Mouse (Mus musculus) cerebellum, adult 18-20 months (tissue): ENCODE measurements around the gene Ldb2.
A peak's percentile ranks its signal among the peaks of the same experiment; 100 is the strongest.

Source experiments
- DNase-seq, 2 experiments: peaks; one replicate each; pipeline ENCODE4 v3.0.0; 2021

Ldb2 gene

DNA sequence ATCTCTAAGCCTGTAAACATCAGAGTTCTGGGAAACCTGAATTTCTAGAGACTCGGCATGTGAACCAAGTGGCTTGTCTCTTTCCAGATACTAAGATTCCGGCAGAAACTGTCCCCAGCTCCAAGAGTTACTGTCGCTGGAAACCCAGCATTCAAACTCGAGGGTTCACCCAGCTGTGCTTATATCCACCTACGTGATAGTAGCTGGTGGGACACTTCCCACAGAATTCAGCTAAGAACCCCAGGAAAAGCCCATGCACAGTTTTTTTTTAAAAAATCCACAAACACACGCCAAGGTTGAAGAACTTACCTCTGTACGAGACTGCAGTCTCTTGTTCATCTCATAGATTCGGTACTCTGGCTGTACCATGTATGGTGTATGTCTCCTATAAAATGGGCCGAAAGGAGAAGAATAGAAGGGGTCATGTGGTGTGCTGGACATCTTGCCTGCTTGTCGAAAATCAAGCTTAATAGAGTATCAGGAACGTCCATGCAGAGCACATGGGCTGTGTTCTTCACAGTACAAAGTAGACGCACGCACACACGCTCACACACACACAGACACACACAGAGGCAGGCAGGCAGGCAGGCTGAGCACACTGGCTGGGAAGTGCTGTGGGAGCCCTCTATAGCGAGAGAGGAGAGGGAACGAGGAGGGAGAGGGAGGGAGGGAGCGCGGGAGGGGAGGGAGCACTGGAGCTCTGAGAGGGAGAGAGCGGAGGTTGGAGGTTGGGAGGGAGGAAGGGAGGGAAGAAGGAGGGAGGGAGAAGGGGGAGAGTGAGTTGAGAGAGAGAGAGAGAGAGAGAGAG lies at the start of gene Ldb2:
Ldb2 (minus strand) TSS at position 628 of the 808 bp plus-strand sequence.
- DNase-seq, result peak; percentile 4

DNA sequence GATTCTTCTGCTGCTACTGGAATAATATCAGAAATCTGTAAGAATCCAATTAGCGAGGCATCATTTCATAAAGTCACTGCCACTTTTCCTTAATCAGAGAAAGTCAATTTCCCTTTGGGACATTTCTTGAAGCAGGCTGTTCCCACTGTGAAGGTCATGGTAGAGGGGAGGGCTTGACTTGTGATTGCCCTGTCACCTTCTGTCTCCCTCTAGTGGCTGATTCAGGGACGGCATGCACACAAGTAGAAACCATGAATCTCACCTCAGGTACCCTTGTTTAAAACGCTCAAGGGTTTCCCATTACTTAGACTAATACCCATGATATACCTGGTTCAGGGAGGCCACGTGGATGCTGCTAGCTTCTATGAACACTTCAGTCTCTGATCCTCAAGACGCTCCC lies 31.8 kb upstream of the Ldb2 start:
- DNase-seq, result peak in 1 of 2 experiments; percentile 3

DNA sequence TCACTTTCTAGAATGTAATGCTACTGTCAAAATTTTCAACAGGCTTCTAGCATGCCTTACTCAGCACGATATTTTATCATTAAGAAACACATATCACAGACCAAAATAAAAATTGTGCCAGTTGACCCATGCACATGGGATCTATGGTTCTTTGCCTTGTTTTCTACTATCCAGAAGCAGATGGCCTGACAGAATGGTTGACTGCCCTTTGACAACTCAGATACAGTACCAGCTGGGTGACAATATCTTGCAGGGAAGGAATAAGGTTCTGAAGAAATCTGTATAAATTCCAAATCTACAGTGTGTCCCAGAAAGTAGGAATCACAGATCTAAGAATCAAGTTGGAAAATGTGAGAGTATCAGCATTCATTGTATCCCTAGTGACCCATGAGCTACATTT lies 16.0 kb upstream of the Ldb2 start:
- no peak for DNase-seq

DNA sequence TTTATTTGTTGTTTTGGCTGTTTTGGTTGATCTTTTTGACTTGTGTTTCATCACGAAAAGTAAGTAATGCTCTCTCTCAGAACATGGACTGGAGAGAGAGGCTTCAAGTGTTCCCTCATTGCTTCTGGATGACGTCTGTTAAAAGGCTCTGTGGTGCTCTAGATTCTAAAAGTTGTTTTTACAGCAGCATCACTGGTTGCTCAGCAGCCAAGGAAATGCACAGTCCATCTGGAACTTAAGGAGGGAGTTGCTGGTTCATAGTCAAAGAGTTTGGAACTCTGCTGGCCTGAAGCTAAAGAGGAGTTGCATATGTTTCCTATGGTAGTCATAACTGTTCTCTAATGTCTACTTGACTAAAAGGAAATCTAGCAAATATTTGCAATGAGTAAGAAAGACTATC lies 6.5 kb upstream of the Ldb2 start:
- DNase-seq, result no peak

DNA sequence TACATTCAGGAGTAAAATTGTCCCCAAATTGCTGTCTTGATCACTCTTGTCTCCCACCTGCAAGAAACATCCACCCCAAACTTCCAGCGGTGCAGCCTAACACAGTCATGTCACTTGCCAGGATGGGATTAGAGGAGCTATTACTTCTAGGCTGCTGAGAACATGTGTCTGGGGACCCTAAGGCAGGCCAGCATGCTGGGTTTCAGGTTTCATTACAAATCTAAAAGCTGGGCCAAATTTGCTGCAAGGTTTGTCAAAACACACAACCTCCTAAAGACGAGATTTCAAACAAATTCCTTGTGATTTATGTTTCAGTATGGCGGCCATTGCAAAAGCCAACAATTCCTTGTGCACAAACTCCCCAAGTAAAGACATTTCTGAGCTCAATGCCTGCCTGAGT lies 1.6 kb upstream of the Ldb2 start:
- DNase-seq, result no peak

DNA sequence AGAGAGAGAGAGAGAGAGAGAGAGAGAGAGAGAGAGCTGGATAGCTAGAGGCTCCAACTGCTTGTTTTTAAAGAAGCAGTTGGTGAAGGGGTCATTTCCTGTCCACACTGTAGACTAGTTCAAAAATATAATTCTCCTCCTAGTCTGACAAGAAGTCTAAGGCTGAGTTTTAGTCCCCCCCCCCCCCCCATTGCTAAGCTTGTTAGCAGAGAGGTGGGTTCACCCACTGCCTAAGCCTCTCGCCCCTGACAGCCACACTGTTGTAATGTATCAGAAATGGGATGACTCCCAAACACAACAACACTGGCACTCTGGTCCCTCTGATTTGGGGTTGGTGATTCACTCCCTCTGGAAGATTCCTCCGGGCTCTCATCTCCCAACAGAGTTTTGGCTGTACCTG lies 381 bp upstream of the Ldb2 start:
- DNase-seq, result no peak

DNA sequence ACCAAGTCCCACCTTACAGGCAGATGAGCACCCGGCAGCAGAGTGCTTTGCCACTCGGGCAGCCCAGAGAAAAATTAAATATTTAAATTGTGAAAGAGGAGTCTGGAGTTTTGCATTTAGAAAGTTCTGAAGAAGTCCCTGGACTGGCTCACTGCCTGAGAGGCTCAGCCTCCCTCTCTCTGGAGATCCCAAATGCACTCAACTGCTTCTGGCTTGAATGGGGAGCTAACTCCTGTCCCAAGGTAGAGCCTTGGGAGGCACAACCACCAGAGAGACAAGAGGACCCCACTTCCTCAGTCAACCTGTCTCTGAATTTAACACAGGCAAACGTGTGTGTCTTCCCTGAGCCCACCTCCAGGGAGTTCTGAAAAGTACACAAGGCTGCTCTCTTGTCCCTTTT lies 987 bp downstream of the Ldb2 start:
- no peak for DNase-seq

DNA sequence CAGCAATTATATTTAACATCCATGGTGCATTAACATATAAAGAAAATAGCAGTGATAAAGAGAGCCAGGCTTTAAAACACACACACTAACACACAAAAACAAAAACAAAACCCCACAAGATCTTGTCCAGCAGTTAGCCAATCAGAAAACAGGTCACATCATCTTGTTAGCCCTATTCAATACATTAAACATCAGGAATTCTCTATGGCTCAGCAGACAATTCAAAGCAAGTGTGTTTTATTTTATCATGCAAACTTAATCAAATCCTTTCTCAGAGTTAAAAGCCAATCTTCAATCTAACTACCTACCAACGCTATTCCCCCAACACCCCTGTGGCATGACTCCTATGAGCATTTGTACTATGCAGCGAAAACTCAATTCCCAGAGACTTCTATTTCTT lies 1.4 kb downstream of the Ldb2 start:
- DNase-seq, result no peak

DNA sequence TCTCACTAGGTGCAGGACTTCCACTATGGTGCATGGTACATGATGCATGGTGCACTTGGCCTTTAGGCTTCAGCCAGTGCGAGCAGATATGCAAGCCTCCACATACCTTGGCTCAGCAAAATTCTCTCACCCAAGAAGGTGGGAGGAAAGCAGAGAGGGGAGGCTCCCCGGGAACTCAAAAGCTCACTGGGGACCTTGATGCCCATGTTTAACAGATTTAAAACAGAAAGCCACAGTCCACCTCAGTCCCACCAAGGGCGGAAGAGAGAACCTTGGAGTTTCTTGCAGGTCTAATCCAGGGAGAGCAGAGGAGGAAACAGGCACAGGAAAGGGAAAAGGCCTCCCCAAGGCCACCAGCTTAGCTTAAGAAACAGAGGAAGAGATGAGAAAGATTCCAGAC lies 14.9 kb downstream of the Ldb2 start:
- no peak for DNase-seq

DNA sequence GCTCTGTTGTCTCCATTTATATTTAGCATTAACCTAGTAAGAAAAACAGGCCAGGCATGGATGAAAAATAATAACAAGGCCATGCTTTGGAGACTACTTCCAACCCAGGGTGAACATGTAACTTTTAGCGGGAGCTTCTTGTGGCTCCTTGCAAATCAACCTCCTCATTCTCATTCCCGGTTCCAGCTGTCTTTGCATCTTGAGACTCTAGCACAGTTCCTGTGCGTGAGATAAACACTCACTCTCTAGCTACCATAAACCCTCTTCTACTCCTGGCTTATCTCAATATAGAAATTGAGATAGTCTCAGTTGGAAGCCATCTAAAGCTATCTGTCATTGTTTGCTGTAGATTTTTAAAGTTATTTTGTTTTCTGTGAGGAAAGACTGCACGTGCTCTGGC lies 20.1 kb downstream of the Ldb2 start:
- DNase-seq, result no peak

DNA sequence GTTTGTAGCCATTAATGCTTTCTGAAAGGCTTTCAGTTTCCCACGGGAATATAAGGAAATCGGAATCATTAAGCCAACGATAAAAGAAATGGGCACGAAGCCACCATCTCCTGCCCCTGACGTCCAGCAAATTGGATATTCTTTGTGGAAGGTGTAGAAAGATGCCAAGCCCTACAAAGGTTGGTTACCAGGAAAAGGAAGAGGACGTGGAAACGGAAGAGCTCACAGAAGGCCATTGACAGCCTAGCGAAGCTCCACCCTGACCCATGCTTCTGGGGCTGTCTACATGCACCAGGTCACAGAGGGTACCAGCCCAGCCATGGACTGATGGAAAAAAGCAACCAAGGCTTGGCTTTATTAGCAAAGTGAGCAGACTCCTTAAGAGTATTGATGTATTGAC lies 31.0 kb downstream of the Ldb2 start:
- DNase-seq, result no peak

DNA sequence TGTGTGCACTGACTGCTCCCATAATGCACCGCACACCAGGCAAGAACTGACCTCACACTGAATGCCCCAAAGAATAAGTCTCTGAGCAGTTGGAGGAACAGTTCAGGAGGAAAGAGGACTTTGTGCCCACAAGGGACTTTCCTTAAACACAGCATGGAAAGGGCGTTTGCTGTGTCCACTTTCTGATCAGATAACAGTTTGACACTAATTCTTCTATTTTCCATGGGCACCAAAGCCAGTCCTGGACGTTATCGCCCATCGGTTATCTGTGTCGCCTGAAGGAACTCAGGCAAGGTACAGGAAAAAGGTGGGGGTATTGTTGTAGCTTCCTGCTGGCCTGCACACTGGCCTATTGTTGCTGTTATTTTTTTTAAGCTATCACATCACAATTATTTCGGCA lies 34.6 kb downstream of the Ldb2 start:
- DNase-seq, result no peak

DNA sequence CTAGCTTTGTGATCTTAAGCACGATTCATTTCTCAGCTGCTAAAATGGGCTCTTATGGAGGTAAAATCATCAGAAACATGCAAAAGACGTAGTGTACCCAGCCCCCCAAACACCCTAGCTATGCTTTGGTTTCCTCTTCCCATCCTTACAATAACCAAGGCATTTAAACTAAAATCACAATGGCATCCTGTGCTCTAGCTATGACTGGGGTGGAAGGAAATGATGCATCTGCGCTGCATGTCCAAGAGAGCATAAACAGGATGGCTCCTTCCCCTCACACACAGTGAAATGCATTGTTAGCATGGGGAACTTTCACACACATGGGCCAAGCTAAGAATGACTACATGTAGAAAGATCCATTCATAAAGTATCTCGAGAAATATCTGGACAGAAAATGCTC lies 40.3 kb downstream of the Ldb2 start:
- DNase-seq, result no peak

DNA sequence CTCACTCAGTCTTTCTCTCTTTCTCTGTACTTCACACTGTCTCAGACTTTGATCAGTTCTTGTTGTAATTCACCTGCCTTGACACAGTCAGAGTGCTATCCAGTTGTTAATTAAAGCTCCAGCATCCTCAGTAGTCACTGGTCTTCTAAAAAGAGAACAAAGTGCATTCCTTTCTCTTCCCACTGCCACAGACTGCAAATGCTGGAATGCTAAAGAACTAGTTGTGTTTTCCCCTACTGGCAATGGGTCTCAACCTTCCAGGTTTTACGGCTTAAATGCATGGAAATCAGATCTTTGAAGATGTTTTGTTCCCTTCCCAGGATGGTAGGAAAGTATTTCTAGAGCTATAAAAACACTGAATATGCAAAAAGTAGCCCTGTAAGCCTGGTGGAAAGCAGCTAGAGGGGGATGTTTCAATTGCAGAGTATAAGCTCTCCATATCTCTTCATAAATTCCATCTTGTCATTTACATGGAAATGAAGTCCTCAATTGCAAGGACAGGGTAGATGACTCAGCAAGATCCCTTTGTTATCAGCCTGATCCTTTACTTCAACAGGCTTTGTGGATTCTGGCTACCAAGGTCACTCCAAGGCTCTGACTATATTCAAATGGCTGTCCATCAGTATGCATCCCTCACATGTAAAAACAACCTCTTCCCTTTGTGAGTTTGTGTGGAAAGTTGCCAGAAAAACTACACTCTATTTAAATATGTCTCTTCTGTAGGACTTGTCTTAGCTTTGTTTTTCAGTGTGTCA lies 45.1 kb downstream of the Ldb2 start:
- DNase-seq, result no peak

DNA sequence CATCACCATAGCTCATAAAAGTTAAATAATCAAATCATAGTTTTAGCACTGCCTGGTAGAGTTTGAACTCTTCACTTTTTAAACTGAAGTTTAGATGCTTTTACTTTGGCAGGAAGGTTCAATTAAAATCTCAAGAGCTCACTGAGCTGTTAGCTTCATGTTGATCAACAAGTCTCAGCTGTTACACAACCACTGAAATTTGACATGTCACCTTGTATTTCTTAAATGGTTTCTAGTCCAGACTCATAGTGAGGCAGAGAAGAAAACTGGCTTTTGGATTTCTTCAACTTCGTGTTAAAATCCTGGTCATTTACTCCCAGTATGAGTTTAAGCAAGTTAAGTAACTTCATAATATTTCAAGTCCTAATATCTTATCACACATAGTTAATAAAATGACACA lies 53.8 kb downstream of the Ldb2 start:
- no peak for DNase-seq

DNA sequence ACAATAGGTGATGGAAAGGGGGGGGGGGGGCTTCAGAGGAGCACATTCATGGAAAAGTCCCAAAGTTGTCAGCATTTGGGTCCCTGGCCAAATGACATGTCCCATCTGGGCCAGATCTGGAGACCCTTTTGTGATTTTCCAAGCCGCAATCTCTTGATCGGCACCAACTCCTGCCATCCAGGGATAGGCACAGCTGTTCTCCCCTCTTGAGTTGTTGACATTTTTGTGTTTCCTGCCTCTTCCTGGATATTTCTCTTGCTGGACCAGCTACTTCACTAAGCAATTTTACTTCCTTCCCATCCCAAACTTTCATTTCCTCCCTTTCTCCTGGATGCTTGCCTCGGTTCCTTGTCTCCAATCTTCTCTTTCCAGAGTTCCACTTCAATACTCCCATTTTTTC lies 63.1 kb downstream of the Ldb2 start:
- DNase-seq, result no peak

DNA sequence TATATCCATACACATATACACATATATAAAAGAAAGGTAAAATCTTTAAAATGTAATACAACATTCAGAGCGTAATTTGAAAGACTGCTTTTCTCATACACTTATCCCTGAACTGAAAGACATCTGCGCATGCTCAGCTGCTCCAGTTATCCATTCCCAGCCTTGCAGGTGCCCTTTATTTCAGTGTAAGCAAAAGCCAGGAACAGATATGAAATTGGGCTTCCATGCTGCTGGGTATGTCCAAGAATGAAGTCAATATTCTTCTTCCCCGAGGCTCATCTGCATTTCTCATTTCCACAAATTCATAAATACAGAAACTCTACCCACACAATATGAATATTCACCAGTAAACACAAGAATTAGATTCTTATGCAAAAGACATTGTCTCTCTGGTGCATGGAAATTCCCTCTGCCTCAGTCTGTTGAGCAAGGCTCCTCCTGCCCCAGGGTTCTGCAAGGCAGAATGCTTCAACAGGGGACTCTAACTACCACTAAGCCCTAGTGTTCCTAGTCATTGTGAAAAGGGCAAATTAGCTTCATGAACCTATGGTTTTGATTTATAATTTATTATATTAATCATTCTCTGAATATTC lies 65.3 kb downstream of the Ldb2 start:
- no peak for DNase-seq

DNA sequence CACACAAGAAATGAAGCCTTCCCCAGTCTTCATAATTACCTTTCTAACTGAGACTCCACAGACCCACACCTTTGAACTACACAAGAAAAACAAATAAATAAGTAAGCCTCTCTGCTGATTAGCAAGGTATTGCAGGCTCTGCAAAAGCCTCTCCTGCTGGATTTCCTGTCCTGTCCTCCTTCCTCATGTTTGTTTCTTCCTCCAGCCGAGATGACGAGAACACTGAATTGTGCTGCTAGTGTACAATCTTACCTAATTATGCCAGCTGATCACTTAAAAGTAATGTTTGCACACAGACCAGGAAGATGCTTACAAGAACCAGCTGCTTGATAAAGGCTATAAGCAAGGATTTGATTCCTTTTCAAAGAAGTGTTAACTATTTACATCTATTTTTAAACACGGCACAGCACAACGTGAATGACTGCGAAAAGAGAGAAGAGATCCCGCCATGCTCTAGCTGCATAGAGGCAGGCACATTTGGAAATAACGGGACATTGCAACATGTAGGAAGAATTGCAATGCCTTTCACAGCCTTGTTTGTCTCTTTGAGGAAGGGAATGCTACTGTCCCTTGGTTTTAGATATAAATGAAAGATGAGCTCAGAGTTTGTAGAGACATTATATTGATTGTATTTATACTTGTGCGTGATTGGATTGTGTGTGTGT lies 69.7 kb downstream of the Ldb2 start:
- no peak for DNase-seq

DNA sequence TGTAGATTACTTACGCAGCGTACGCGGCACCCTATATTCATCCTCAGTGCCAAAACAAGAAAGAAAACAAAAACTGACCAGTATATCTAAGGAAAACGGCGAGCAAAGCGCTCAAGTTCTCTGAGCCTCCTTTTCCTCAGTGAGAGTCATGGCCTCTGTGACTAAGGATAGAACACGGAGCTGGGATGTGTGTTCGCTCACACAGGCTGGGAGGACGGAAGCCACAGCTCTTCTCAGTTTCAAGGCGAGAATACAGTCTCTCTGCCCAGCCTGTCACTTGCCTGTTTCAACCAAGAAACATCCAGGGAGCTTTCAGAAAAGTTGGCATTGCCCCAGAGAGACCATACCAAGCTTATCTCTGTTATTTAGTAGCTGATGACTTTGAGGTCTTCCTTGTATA lies 71.5 kb downstream of the Ldb2 start:
- no peak for DNase-seq

DNA sequence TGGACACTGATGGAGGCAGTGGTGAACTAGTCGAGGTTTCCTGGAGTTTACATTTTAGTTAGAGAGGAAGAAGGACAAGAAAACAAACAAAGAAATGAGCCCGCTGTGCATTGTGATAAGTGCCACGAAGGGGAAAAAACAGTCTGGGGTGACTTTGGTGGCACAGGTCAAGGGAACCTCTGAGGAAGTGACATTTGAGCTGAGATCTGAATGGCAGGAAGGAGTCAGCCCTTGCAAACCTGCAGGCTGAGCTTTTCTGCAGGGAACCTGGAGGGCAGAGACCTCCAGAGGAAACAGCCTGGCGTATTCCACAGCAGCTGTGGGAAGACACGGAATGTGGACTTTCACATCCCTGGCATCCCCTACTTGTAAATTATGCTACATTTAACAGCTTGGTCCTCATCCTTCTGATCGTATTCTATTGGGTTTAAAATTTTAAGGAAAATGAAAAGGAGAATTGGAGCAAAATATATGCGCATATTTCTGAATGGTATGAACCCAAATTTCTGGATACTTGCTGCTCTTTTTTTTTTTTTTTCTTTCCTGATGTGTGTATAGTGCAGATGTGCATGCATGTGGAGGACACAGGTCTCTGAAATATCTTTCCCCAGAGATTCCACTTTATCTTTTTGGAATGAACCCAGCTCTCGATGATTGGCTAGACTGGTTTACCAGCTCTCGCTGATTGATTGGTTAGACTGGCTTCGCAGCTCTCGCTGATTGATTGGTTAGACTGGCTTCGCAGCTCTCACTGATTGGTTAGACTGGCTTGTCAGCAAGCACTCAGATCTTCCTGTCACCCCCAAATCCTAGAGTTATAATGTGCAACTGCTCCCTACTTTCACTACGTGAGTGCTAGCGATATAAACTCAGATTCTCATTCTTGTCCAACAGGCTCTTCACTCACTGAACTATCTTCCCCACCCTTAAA lies 72.7 kb downstream of the Ldb2 start:
- DNase-seq, result no peak

DNA sequence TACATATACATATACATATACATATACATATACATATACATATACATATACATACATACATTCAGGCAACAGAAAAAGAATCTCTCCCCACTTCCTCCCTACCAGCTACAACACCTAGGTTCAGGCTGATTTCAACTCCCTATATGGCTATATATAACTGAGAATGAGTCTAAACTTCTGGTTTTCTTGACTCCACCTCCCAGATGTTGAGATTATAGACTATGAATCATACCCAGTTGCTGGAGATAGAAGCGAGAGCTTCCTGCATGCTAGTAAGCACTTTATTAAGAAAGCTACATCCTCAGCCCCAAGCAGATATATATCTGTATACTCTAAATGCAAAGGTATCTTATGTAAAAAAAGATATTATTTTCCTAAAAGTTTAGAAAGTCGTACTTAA lies 74.0 kb downstream of the Ldb2 start:
- DNase-seq, result no peak

DNA sequence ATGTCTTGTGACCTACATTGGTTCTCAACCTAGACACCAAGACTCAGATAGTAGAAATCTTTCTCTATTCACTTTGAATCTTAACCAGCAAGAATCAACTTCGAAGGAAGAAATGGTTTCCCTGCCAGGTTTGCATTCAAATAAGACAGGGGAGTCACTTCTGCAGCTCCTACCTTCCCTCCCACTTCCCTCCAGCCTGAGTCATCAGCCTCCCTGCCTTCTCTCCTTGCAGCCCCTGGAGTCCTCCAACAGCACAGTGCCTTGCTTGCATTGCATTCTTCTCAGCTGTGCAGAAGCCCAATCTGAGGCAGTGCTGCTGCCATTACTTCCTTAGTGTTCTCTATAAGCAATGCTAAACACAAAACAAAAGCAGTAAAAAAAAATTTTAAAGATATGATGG lies 79.6 kb downstream of the Ldb2 start:
- no peak for DNase-seq

DNA sequence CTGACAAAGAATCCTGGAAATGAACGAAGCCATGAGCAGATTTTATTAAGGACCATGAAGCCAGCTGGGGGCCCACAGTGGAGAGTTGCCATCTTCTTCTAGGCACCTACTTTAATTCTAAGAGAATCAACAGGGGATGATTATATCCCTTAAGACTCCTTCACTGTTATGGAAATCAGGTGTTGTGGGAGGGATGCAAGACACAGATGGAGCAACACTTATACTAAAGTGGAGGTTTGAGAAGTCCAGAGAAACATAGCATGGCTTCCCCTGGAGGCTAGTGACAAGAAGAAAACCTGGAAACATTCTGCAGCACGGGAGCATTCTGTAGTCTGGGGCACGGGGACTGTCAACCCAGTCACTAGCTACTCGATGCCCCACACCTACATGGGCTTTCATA lies 85.0 kb downstream of the Ldb2 start:
- no peak for DNase-seq
